ENCODE assay signal across 1 mouse cellular context in the genomic region with DNA sequence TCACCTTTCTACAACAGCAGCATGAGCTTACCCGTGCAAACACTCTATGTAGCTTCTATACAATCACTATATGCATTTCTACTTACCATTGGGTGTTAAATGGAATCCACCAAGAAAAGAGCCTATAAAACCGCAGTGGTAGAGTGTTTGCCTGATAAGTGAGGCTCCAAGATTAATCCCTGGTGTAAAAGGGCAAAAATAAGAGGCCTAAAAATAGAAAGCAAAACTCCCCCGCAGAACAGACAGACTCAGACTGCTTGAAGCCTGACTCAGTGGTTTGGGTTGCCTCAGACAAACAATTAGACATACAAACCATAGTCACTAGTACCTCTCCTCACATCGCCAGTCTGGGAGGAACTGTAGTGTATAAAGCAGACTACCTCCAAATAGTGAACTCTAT.
A peak's percentile ranks its signal among the peaks of the same experiment; 100 is the strongest.
TF ChIP-seq lines count a peak whose summit lies in the region.

A gene (minus strand): TSS at position 112 of the 400 bp plus-strand sequence.

TF ChIP-seq in MEL, 35 proteins besides CTCF, POLR2A, EP300 and RAD21 (continued from another document):
- peak; percentile 93 for TF ChIP-seq MEF2A (IDR thresholded peaks at IDR 0.05; ENCODE audit: extremely low read depth, insufficient replicate concordance, low read depth, low read length, poor library complexity, severe bottlenecking)
